Mouse (Mus musculus) small intestine, adult 2 months (tissue): ENCODE results near the gene Cyp3a11.

Experiments
- CTCF ChIP-seq: fragments of 200-500 bp; IDR thresholded peaks from 2 replicates; pipeline ENCODE4 v1.5.1; 2012; ENCODE audit warnings: low read depth, mild to moderate bottlenecking, control low read depth, inconsistent platforms, low read length, moderate library complexity, mixed read lengths; ENCODE audit not compliant: insufficient replicate concordance, insufficient read length; ENCODE audit errors: extremely low read depth
- POLR2A ChIP-seq: fragments of 200-500 bp; IDR thresholded peaks from 2 replicates; pipeline ENCODE4 v1.6.1; 2012; ENCODE audit warnings: low read depth, mild to moderate bottlenecking, control low read depth, inconsistent platforms, low read length, moderate library complexity

DNA sequence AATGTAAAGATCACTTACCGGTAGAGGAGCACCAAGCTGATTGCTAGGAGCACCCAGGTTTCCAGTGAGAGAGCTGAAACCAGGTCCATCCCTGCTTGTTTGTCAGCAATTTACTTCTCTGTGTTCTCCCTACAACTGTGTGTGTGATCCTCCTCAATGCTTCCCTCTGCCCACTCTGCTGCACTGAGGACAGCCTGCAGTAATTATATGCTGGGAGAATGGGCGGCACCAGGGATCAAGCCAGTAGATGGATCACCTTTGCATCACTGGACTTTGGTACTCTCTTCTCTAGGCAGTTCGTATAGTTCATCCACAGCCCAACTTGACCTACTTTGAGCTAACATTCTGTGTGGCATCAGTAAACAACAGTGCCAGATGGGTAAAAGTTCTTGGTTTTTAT lies at the start of gene Cyp3a11:
- TF ChIP-seq CTCF (no peak), POLR2A (peak; percentile 74; the same call in 1 of the 2 replicates)
